Mouse (Mus musculus) kidney, postnatal 14 days (tissue): ENCODE measurements around the gene Arhgap28.

ENCODE experiments used
- DNase-seq: peaks from one replicate; pipeline ENCODE4 v3.0.0; 2022; ENCODE audit warnings: mixed read lengths

Gene Arhgap28

DNA sequence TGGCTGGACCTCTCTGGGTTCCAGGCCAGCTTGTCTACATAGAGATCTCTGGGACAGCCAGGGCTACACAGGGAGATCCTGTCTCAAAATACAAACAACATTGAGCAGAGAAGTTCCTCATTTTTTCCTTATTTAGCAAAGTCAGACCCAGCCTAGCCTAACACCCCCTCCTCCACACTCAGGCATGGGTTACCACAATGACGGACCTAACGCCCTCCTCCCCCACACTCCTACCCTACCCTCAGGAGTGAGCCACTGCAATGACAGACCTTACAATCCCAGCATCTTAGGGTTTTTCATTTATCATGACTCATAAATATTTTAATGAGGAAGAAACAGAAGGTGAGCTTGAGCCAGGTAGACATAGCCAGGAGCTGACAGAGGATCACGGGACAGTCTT, 73.0 kb downstream of the Arhgap28 start:
- no peak for DNase-seq

DNA sequence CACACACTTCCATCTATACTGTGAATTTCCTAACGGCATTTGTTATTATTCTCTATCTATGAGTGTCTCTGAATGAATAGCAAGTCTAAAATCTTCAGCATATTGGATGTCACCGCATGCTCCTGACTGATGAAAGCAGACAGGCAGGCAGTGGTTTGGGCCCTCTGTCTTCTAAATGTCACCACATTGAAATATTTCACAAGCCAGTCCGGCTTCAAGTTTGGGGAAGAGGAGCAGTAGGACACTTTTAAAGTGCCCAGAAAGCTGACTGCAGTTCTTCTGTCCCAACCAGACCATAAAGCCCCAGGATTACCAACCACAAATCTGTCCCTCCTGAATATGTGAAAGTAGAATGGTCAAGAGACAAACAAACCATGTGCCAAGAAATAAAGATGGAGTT, 73.5 kb downstream of the Arhgap28 start:
- no peak for DNase-seq

DNA sequence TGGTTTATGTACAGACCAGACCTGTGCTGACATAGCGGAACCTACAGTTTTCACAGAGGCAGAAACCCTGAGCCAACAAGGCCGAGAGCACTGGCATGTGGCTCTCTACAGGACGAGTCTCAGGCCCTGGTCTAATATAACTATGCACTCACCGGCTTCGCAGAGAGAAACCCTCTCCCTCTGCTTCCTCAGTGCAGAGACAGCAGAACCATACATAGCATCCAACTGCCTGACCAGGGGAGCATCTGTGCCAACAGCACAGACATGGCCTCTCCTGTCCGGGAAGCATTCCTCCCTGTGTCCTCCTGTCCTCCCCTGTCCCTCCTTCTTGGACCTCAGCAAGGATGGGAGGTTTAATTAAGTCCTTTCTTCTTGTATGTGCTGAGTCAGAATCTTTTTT, 75.6 kb downstream of the Arhgap28 start:
- no peak for DNase-seq

DNA sequence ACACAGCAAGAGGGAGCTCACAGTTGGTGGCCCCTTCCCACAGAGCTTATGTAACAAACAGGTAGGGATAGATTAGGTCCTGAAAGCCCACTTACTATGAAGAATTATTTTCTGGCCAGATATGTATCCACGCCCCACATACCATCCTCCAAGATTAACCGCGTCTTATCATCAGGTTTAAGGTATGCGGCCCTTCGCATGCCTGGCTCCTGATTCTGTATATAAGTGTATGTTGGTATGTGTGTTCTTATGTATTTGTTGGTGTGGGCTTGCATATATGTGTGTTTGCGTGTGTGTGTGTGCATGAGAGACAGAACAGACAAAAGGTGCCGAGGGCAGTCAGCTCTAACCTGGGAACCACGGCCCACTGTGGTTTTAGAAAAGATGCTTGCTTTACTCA, 76.1 kb downstream of the Arhgap28 start:
- DNase-seq = no peak

DNA sequence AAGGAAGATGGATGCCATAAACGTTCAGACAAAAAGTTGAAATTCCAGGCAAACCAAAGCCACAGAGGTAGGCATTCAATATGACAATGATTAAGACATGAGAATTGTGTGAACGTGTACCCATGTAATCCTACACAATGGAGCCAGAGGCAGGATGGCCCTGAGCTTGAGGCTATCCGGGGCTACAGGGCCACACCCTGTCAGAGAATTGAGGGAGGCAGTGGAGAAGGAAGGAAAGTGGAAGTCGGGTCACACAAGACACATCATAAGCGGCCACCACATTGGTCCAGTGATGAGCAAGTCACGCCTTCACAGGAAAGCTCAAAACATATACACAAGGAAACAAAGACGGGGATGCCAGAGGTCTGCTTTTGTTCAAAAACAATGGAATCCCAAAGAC, 84.0 kb downstream of the Arhgap28 start:
- no peak for DNase-seq

DNA sequence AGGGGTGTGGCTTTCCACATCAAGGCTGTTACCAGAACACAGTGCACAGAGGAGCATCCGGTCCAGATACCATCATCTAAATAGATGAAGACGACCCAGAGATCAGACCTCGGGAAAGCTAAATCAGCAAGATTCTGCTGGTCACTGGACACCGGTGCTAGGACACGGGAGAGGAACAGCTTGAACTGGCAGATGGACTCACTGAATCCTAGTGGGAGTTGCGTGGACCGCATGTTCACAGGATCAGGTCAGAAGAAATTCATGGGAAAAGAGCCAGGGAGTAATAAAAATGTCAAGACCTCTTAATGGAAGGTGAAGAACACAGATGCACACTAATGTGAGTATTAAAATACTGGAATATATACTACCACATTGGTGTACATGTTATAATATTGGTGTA, 85.7 kb downstream of the Arhgap28 start:
- no peak for DNase-seq

DNA sequence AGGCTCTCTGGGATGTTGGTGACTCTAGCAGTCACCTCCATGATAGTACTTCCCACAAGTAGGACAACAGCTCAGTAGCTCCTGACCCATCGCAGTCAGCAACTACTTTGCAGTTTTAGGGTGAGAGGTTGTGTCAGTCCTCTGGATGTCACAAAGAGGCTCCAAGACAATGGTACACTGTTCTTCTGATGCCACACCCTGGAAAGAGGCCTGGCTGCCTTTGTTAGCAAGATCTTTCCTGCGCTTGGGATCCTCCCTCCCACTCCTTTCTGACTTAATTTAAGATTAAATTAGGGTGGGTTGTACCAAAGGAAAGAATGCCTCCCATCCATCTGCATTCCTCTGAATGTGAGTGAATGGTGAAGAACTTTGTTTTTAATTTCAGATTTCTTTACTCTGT, 87.0 kb downstream of the Arhgap28 start:
- no peak for DNase-seq

DNA sequence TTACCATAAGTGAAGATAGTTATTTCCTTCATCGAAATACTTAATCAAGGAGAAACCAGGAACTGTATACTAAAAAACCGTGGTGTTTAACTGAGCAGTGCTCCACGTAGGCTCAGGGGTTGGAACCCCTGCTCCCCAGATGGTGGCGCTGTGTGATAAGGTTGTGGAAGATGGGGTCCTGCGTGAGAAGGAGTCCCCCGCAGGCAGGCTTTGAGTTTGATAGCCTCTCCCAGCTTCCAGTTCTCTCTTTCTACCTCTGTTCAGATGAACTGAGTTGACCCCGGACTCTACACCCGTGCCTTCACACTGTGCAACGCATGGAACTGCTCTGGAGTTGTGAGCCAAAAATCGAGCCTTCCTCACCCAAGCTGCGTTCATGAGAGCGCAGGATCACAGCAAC, 91.3 kb downstream of the Arhgap28 start:
- peak; percentile 46 for DNase-seq

DNA sequence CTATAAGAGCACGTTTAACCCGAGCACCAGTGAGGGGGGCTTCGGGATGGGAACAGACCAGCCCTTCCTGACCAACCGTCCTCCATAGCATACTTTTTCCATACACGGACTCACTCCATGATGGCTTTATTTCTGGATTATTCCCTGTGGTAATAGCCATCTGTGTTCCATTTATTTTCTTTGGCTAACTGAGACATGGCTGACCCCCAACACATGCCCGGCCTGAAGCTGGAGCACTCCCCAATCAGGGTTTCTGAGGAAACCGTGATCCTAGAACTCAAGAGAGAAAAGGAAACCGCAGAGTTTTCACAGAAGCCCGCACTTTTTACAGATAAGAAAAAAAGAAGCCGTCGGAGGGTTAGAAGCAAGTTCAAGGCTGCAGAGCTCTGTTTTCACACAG, 91.9 kb downstream of the Arhgap28 start:
- no peak for DNase-seq

DNA sequence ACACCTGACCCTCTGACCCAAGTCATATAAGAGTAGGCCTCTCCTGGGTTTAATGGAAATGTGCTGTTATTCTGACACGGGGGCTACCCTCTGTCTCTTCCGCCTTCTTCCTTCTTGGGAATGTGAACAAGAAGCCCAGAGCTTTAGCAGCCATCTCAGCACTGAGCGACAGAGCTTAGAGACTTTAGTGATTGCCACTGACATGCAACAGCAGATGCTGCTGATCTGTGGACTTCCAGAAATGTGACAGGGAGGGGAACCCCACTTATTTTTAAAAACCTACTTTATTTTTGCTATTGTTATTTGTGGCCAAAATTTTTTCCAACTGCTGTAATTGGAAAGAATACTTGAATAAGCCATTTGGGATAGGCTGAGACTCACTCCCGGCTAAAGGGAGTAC, 95.4 kb downstream of the Arhgap28 start:
- DNase-seq = no peak

DNA sequence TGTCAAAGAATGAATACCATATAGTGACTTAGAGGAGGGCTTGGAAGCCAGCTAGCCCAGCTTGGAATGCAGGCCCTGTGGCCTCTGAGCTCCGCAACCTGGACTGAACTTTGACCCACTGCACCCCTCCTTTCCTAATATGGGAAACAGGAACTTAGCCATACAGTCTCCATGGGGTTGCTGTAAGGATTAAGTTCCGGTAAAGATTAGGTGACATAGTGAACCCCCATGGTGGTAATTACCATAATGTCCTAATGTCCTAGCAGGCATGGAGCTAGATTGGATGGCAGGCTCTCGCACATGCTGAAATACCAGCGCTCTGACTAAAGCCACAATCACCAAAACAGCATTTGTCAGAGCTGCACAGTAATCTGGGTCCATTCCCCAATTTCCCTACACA, 95.8 kb downstream of the Arhgap28 start:
- DNase-seq = no peak

DNA sequence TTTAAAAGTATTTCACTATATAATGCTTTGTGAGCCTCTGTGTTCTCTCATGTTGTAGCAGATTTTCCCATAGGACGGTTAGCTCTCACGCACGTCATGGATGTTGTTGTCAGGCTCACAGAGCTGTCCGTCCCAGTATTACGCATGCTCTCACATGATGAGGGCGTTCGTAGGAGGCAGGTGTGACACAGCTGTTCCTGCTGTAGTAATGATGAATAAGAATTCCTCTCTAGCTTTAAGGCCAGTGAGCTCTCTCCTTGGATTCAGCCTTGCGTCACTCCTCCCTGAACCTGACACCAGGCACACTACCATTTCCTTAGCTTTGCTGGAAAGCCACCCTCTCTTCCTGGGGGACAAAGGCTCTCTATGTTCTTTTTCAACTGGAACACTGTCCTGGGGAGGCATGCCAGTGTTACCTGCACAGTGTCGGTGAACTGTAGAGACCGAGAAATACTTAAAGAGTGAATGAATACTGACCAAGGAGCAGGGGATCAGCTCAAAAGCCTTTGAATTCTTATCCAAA, 96.3 kb downstream of the Arhgap28 start:
- DNase-seq = no peak

DNA sequence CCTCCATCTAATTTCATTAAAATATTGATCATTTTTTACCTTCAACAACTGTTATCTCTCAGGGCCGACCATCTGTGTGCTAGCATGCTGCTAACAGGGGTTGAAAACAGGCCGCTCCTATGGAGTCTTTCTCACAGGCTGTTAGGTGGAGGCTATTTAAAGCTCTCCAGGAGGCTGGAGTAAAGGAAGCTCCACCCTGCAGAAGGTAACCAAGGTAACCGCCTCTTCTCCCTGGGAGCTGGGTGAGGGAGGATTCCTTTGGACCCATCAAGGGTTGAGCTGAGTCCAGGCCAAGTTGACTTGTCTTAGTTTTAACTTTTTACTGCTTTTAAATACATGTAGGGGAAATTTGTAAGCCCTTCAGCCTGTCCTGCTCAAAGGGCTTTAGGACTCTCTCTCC, 97.7 kb downstream of the Arhgap28 start:
- DNase-seq = no peak

DNA sequence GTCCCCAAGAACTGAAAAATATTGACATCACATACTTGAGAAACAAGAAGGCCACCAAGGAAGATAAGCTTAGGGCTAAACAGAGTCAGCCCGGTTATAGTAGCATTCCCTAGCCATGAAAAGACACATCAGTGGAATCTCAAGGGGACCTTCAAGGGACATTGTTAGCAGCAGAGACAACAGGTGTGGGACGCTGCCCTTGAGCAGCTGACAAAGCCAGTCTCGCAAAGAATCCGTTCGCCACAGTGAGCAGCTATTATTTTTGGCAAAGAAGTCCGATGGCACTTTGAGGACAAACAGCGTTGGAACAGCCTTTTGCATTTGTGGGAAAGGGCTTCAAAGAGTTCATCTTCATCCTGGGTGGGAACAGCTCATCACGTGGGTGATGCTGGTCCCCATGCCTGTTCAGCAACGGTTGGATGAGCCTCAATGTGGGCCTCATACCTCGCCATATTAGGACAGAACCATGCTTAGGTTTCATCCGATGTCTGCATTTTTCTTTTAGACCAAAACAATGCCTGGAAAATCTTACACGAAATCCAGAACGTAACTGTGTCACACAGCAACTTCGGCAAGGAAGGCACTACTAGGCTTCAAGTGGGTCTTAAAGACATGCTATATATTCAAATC, 99.5 kb downstream of the Arhgap28 start:
- DNase-seq = no peak

DNA sequence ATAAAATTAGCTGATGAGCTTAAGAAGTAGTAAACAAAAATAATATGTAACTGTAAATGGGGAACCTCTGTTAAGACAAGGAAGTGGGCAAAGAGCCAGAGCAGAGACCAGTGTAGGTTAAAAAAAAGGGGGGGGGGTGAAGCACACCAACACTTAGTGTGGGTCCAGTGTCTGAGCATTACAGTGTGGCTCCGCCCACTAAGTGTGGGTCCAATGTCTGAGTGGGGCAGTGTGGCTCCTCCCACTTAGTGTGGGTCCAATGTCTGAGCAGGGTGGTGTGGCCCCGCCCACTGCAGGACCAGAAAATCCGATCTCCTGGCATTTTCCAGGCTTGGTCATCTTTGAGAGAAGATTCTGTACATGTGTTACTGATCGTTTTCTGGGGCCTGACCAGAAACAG, 101.1 kb downstream of the Arhgap28 start:
- DNase-seq = peak; percentile 11

DNA sequence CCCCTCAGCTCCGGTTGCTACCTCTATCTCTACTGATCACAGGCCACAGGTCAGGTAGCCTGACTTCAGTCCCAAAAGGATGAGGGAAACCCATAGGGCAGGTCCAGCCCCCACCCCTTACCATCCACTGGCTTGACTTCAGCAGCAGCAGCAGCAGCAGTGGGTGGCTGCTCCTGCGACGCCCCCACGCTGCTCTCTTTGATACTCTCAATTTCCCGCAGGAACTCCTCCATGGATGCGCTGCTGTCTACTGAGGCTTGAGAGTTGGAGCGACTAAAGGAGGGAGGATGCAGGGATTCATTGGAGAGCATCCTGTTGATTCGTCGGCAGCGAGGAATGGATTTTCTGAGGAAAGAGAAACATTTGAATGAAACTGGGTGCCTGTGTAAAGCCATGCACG, 102.8 kb downstream of the Arhgap28 start:
- DNase-seq = no peak

DNA sequence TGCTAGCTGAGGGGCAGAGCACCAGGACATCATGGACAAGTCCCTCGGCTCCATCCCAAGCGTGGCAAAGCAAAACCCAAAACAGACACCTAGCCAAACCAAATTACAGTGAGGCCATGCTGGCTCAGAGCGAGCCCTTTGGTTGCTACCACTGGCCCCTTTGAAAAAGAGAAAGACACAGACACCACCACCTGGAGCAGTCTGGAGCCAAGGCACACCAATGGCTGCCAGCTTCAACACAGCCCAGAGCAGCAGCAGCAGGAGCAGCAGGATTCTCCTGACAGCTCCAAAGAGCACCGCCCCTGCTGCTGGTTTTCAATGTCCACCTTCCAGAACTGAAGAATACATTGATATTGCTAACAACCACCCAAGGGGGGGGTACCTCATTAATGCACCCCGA, 104.5 kb downstream of the Arhgap28 start:
- no peak for DNase-seq

DNA sequence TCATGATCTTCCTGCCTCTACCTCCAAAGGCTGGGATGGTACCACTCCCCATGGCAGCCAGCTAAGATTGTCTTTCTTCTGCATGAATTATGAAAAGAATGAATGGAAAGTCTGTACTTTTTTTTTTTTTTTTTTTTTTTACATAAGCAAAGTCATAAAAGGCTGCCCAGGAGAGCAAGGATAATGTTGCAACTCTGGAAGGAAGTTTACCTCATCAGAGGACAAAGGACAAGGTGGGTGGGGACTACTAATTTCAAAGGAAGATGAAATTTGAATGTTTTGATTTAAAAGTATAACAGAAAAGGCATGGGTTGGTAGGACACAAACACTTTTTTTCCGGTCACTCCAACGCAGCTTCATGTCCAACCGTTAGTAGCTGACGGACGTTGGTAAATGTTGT, 107.5 kb downstream of the Arhgap28 start:
- no peak for DNase-seq

DNA sequence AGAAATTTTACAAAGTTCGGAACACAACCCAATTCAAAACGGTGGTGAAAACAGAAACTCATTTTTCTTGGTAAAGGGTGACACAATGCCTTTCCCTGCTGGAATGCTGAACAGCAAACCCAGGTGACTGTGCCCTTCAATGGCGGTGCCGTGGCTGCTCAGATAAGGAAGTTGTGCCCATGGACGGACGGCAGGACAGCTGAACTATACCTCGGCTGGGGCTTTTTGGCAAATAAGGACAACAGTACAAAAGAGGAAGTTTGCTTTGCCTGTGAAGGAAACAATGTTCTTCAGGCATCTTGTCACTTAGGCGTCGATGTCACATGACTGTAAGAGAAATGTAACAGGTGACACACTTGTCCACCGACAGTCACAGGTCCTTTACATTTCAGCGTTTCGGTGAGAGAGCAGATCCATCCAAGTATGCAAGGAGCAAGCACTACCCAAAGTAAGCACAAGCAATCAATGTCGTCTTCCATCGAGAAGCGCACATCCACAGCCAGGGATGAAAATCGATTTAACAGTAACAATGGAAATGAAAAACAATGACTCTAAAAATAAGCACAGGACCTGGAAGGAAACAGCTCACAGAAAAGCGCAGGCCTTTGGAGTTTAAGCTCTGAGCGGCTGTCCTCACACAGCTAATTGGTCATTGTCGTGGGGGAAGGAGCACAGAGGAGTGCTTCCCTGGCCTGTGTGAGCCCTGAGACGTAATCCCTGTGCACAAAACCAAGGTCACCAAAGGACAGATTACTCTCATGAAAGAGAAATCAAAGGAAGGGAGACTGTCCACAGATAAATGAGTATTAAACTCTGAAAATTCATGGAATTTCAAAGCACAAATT, 114.2 kb downstream of the Arhgap28 start:
- no peak for DNase-seq

DNA sequence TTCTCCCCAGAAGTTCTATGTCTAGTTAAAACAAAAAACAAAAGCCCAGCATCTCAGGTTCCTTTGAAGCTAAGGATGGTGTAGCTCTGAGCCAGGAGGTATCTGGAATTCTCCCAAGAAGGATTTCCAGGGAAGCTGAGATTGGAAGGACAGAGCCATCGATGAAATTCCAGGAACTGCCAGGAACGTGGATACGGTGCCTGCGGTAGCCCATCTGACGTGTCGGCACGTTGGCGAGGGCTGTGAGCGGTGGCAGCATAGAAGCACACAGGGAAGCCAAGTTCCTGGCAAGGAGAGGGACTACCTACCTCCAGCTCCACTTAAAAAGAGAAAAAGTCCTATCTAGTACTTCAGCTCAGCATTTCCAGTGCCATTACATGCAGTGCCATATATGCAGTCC, 115.8 kb downstream of the Arhgap28 start:
- DNase-seq = no peak

DNA sequence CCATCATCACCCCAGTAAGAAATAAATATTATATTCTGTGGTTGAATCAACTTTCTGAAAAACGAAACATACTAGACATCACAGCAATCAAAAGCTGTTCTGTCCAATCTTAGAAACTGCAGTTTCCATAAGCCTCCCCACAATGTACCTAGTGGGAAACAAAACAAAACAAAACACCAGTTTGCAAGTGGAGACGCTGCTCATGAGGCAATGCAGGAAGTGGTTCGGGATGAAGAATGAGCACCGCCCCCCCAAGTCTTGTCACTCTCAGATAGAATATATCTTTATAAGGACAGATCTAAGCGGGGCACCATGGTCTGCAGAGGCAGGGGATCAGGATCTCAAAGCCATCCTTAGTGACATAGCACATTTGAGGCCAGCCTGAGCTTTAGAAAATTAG, 117.6 kb downstream of the Arhgap28 start:
- DNase-seq = no peak

DNA sequence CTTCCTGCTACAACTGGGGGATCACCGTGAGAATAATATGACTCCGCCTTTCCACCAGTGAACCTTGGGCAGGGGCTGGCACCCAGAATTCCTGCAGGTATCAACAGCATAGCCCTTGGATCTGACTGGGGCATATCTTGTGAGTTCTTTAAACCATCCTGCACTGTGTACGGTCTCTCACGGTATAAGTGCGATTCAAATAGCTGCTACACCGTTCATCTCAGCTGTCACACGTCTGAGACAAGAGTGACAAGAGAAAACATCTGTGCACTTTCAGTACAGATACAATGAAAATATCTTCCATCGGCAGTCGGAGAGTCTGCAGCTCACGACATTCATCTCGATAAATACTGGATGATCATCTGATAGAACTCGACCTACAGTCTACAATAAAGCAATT, 126.3 kb downstream of the Arhgap28 start:
- no peak for DNase-seq

DNA sequence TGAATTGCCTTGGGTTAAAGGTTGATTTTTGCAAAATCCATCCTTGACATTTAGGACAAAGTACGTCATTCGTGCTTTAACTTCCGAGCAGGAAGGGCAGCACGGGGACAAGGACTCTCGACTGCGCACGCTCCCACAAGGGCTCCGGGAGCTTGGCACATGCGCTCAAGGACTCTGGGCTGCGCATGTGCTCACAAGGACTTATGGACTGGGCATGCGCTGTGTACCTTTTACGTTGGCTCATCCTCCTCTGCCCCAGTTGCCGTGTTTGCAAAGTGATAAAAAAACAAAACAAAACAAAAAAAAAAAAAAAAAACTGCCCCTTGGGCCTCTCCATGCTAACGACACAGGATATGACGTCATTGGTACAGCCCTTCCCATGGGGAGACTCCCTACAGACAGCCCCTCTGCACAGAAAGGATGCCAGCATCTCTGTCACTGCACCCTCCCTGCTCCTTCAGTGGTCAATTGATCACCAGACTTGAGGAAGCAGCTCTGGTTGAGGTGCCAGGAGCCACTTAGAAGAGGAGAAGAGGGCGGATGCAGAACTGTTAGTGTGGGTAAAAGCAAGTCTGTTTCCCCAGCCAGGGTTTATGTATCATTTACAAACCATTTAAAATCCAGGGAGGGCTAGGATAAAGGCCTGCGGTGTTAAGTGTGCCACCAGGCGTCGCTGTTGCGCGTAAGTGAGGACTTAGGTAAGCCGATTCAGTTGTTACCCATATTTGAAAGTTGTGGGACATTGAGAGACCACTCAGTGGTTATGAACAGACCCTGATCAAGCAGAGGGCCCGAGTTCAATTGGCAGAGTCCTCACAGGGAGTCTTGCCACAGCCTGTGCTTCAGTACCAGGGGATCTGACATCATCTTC, 134.0 kb downstream of the Arhgap28 start:
- DNase-seq = peak; percentile 76
